Mouse (Mus musculus) 3T3-L1 (cell line): Measurements from ENCODE around the gene Papln.
A peak's percentile ranks its signal among the peaks of the same experiment; 100 is the strongest.

Experiments used
- DNase-seq: peaks from one replicate; pipeline ENCODE4 v3.0.0-alpha.2; 2015; ENCODE audit warnings: low read depth, low spot score

The Papln gene

GRCm38 (mm10) chr12:83767833-83768232 is 4.4 kb downstream of the Papln start:
- DNase-seq, result no peak

GRCm38 (mm10) chr12:83768235-83768899 is 4.9 kb downstream of the Papln start:
- no peak for DNase-seq

GRCm38 (mm10) chr12:83770418-83771256 is 7.2 kb downstream of the Papln start:
- DNase-seq, result peak; percentile 80

GRCm38 (mm10) chr12:83775621-83776020 is 12.2 kb downstream of the Papln start:
- no peak for DNase-seq

- no peak for DNase-seq
Observed at GRCm38 (mm10) chr12:83776766-83777165, 13.3 kb downstream of the Papln start.

- no peak for DNase-seq
Observed at GRCm38 (mm10) chr12:83780181-83780580, 16.7 kb downstream of the Papln start.

- no peak for DNase-seq
Observed at GRCm38 (mm10) chr12:83781204-83781603, 17.8 kb downstream of the Papln start.

- DNase-seq, result no peak
Observed at GRCm38 (mm10) chr12:83781640-83782278, 18.3 kb downstream of the Papln start.

- DNase-seq, result no peak
Observed at GRCm38 (mm10) chr12:83782669-83783068, 19.2 kb downstream of the Papln start.

GRCm38 (mm10) chr12:83785305-83785704 is 21.9 kb downstream of the Papln start:
- no peak for DNase-seq

- no peak for DNase-seq
Observed at GRCm38 (mm10) chr12:83789051-83789780, 25.8 kb downstream of the Papln start.

GRCm38 (mm10) chr12:83789781-83790140 is 26.3 kb downstream of the Papln start:
- DNase-seq, result peak; percentile 70

GRCm38 (mm10) chr12:83790749-83791148 is 27.3 kb downstream of the Papln start:
- no peak for DNase-seq

- no peak for DNase-seq
Observed at GRCm38 (mm10) chr12:83791737-83792136, 28.3 kb downstream of the Papln start.

- DNase-seq, result no peak
Observed at GRCm38 (mm10) chr12:83792706-83793410, 29.4 kb downstream of the Papln start.

- no peak for DNase-seq
Observed at GRCm38 (mm10) chr12:83795051-83795450, 31.6 kb downstream of the Papln start.

GRCm38 (mm10) chr12:83795586-83795985 is 32.2 kb downstream of the Papln start:
- no peak for DNase-seq

GRCm38 (mm10) chr12:83798313-83798712 is 34.9 kb downstream of the Papln start:
- no peak for DNase-seq

GRCm38 (mm10) chr12:83800943-83801342 is 37.5 kb downstream of the Papln start:
- no peak for DNase-seq

GRCm38 (mm10) chr12:83803641-83804040 is 40.2 kb downstream of the Papln start:
- DNase-seq, result no peak

GRCm38 (mm10) chr12:83811901-83812300 is 48.5 kb downstream of the Papln start:
- DNase-seq, result no peak
